Mouse (Mus musculus): ENCODE results near the gene Camkk2. TPM values are rescaled to one million over a fixed set of nuclear protein-coding genes. Genes with fewer than 3 reads are reported as not detected.

The Camkk2 gene
- polyA plus RNA-seq (2014; fragmentation: Nextera tagmentation; extraction: Ambion mirVana), result 61.8 and 62.7 TPM in 2 replicates

GRCm38 (mm10) chr5:122779277-122779834 lies at the start of gene Camkk2:
TSS of gene Camkk2 (minus strand) at chr5:122779409.
- peak within 1 kb of the TSS; percentile 89 for H3K4me2 ChIP-seq (ENCODE audit: low read depth, low read length)
- H3K9me3 ChIP-seq (ENCODE audit: control insufficient read depth, low read length), result no peaks in the 10 kb centered on the region
- H3K27ac ChIP-seq (ENCODE audit: low read depth, low read length), result peak within 1 kb of the TSS; percentile 52
- H3K4me1 ChIP-seq (ENCODE audit: control insufficient read depth, insufficient read depth, low read length), result no peaks in the 10 kb centered on the region; the same call in 1 of the 2 replicates
- peak within 1 kb of the TSS; percentile 90 for H3K9ac ChIP-seq (replicated peaks; ENCODE audit: low read depth, low read length)
- peak; percentile 87 for ATAC-seq (ENCODE audit: low read depth)
- WGBS, result under 1% methylated on average over 51 of the region's 63 CpGs
- H3K36me3 ChIP-seq (ENCODE audit: control insufficient read depth, insufficient read depth, low read length), result no peaks in the 10 kb centered on the region
- no peaks in the 10 kb centered on the region for H3K27me3 ChIP-seq (ENCODE audit: control insufficient read depth, insufficient read depth, low read length)
- peak within 1 kb of the TSS; percentile 86 for H3K4me3 ChIP-seq (ENCODE audit: low read depth, low read length)

GRCm38 (mm10) chr5:122825099-122825498 lies 45.9 kb upstream of the Camkk2 start:
- Histone ChIP-seq H3K4me1 (ENCODE audit: control insufficient read depth, insufficient read depth, low read length) (peaks cover 2% of the 10 kb centered on the region; the same call in 1 of the 2 replicates), H3K27me3 (ENCODE audit: control insufficient read depth, insufficient read depth, low read length) (no peaks in the 10 kb centered on the region), H3K4me2 (ENCODE audit: low read depth, low read length) (no peak overlapping the region), H3K9ac (replicated peaks; ENCODE audit: low read depth, low read length) (no peak overlapping the region), H3K36me3 (ENCODE audit: control insufficient read depth, insufficient read depth, low read length) (no peaks in the 10 kb centered on the region), H3K27ac (ENCODE audit: low read depth, low read length) (no peak overlapping the region), H3K4me3 (ENCODE audit: low read depth, low read length) (no peak overlapping the region), H3K9me3 (ENCODE audit: control insufficient read depth, low read length) (no peaks in the 10 kb centered on the region)
- 83% methylated on average over 8 of the region's 8 CpGs for WGBS
- ATAC-seq (ENCODE audit: low read depth), result no peak

- 74% methylated on average over 6 of the region's 6 CpGs for WGBS
- H3K9me3 ChIP-seq (ENCODE audit: control insufficient read depth, low read length), result no peaks in the 10 kb centered on the region
- H3K4me2 ChIP-seq (ENCODE audit: low read depth, low read length), result no peak overlapping the region
- no peaks in the 10 kb centered on the region for H3K36me3 ChIP-seq (ENCODE audit: control insufficient read depth, insufficient read depth, low read length)
- H3K27ac ChIP-seq (ENCODE audit: low read depth, low read length), result no peak overlapping the region
- no peak overlapping the region for H3K9ac ChIP-seq (replicated peaks; ENCODE audit: low read depth, low read length)
- no peaks in the 10 kb centered on the region for H3K27me3 ChIP-seq (ENCODE audit: control insufficient read depth, insufficient read depth, low read length)
- H3K4me1 ChIP-seq (ENCODE audit: control insufficient read depth, insufficient read depth, low read length), result peaks cover 7% of the 10 kb centered on the region; the same call in 1 of the 2 replicates
- ATAC-seq (ENCODE audit: low read depth), result no peak
- H3K4me3 ChIP-seq (ENCODE audit: low read depth, low read length), result no peak overlapping the region
These were observed 45.2 kb upstream of the Camkk2 start for GRCm38 (mm10) chr5:122824450-122824849.

GRCm38 (mm10) chr5:122823976-122824375 lies 44.8 kb upstream of the Camkk2 start:
- Histone ChIP-seq H3K4me3 (ENCODE audit: low read depth, low read length) (no peak overlapping the region), H3K36me3 (ENCODE audit: control insufficient read depth, insufficient read depth, low read length) (no peaks in the 10 kb centered on the region), H3K27ac (ENCODE audit: low read depth, low read length) (no peak overlapping the region), H3K9me3 (ENCODE audit: control insufficient read depth, low read length) (no peaks in the 10 kb centered on the region), H3K9ac (replicated peaks; ENCODE audit: low read depth, low read length) (no peak overlapping the region), H3K4me1 (ENCODE audit: control insufficient read depth, insufficient read depth, low read length) (peaks cover 10% of the 10 kb centered on the region; the same call in 1 of the 2 replicates), H3K4me2 (ENCODE audit: low read depth, low read length) (no peak overlapping the region), H3K27me3 (ENCODE audit: control insufficient read depth, insufficient read depth, low read length) (no peaks in the 10 kb centered on the region)
- 69% methylated on average over 1 of the region's 1 CpGs for WGBS
- ATAC-seq (ENCODE audit: low read depth), result no peak

GRCm38 (mm10) chr5:122822441-122822840 lies 43.2 kb upstream of the Camkk2 start:
- no peaks in the 10 kb centered on the region for H3K27me3 ChIP-seq (ENCODE audit: control insufficient read depth, insufficient read depth, low read length)
- H3K4me3 ChIP-seq (ENCODE audit: low read depth, low read length), result no peak overlapping the region
- WGBS, result 97% methylated on average over 4 of the region's 4 CpGs
- no peak for ATAC-seq (ENCODE audit: low read depth)
- peaks cover 10% of the 10 kb centered on the region; the same call in 1 of the 2 replicates for H3K4me1 ChIP-seq (ENCODE audit: control insufficient read depth, insufficient read depth, low read length)
- H3K36me3 ChIP-seq (ENCODE audit: control insufficient read depth, insufficient read depth, low read length), result peaks cover 13% of the 10 kb centered on the region
- no peak overlapping the region for H3K9ac ChIP-seq (replicated peaks; ENCODE audit: low read depth, low read length)
- H3K4me2 ChIP-seq (ENCODE audit: low read depth, low read length), result no peak overlapping the region
- no peak overlapping the region for H3K27ac ChIP-seq (ENCODE audit: low read depth, low read length)
- no peaks in the 10 kb centered on the region for H3K9me3 ChIP-seq (ENCODE audit: control insufficient read depth, low read length)

- Histone ChIP-seq H3K9me3 (ENCODE audit: control insufficient read depth, low read length) (no peaks in the 10 kb centered on the region), H3K9ac (replicated peaks; ENCODE audit: low read depth, low read length) (peak overlapping the region; percentile 57), H3K27me3 (ENCODE audit: control insufficient read depth, insufficient read depth, low read length) (no peaks in the 10 kb centered on the region), H3K4me1 (ENCODE audit: control insufficient read depth, insufficient read depth, low read length) (peaks cover 10% of the 10 kb centered on the region; the same call in 1 of the 2 replicates), H3K36me3 (ENCODE audit: control insufficient read depth, insufficient read depth, low read length) (peaks cover 22% of the 10 kb centered on the region), H3K4me3 (ENCODE audit: low read depth, low read length) (peak overlapping the region; percentile 76), H3K27ac (ENCODE audit: low read depth, low read length) (peak overlapping the region; percentile 96), H3K4me2 (ENCODE audit: low read depth, low read length) (peak overlapping the region; percentile 48)
- ATAC-seq (ENCODE audit: low read depth), result peak; percentile 67
- under 1% methylated on average over 10 of the region's 10 CpGs for WGBS
These were observed 42.3 kb upstream of the Camkk2 start for GRCm38 (mm10) chr5:122821524-122821885.

GRCm38 (mm10) chr5:122820777-122821523 lies 41.7 kb upstream of the Camkk2 start, which contains the start of gene Anapc5:
TSS of gene Anapc5 (minus strand) at chr5:122821339.
- Histone ChIP-seq H3K4me3 (ENCODE audit: low read depth, low read length) (peak within 1 kb of the TSS; percentile 76), H3K4me2 (ENCODE audit: low read depth, low read length) (peak within 1 kb of the TSS; percentile 54), H3K27me3 (ENCODE audit: control insufficient read depth, insufficient read depth, low read length) (no peaks in the 10 kb centered on the region), H3K36me3 (ENCODE audit: control insufficient read depth, insufficient read depth, low read length) (peaks cover 26% of the 10 kb centered on the region), H3K9ac (replicated peaks; ENCODE audit: low read depth, low read length) (peak within 1 kb of the TSS; percentile 83), H3K4me1 (ENCODE audit: control insufficient read depth, insufficient read depth, low read length) (peaks cover 10% of the 10 kb centered on the region; the same call in 1 of the 2 replicates), H3K9me3 (ENCODE audit: control insufficient read depth, low read length) (no peaks in the 10 kb centered on the region), H3K27ac (ENCODE audit: low read depth, low read length) (peak within 1 kb of the TSS; percentile 96)
- peak; percentile 99 for ATAC-seq (ENCODE audit: low read depth)
- whole genome bisulfite sequencing, result under 1% methylated on average over 55 of the region's 55 CpGs

- Histone ChIP-seq H3K4me3 (ENCODE audit: low read depth, low read length) (no peak overlapping the region), H3K4me2 (ENCODE audit: low read depth, low read length) (no peak overlapping the region), H3K9me3 (ENCODE audit: control insufficient read depth, low read length) (no peaks in the 10 kb centered on the region), H3K9ac (replicated peaks; ENCODE audit: low read depth, low read length) (no peak overlapping the region), H3K27me3 (ENCODE audit: control insufficient read depth, insufficient read depth, low read length) (no peaks in the 10 kb centered on the region), H3K4me1 (ENCODE audit: control insufficient read depth, insufficient read depth, low read length) (no peaks in the 10 kb centered on the region), H3K36me3 (ENCODE audit: control insufficient read depth, insufficient read depth, low read length) (peaks cover 56% of the 10 kb centered on the region), H3K27ac (ENCODE audit: low read depth, low read length) (no peak overlapping the region)
- 73% methylated on average over 3 of the region's 3 CpGs for WGBS
- ATAC-seq (ENCODE audit: low read depth), result no peak
These were observed 33.5 kb upstream of the Camkk2 start for GRCm38 (mm10) chr5:122812699-122813098.

All from neural tube, embryonic 14.5 days (tissue).